Mouse (Mus musculus): Measurements from ENCODE around the gene Rnf144a.
"Not testable (repeated sequence)": the region's sequence is repeated elsewhere in the genome, so short reads cannot be mapped to it uniquely, and the experiment has no call there.

Gene Rnf144a

DNA sequence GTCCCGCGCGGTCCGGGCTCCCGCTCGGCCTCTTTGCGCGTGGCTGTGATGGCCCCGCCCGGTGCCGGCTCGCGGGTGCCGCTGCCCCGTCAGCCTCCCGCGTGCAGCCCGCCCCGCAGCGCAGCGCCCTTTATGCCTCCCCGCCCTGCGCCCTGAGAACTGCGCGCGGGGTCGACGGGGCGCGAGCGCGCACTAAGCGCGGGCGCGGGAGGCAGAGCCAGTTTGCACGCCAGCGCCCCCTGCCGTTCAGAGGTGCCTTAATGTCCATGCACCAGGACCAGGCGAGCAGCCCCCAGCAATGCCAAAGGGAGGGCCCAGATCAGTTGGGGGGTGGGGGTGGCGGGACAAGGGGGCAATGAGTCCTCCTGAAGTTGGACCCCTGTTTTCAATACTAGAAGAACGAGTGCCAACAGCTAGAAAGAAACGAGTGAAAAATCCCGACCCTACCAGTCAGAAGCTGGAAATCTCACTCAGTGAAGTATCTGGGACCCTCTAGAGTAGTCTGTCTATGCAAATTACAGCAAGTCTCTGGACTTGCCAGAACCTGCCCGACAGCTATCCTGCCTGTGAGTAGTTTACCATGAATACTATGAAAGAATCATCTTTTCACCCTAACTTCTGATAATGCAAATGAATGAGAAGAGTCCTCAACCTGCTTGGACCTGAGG is at the start of gene Rnf144a:
Gene Rnf144a (minus strand): TSS at position 151 of the 668 bp plus-strand sequence.
- peak; percentile 58 to 86 for DNase-seq (ENCODE audit: low spot score in 2 of 2)

DNA sequence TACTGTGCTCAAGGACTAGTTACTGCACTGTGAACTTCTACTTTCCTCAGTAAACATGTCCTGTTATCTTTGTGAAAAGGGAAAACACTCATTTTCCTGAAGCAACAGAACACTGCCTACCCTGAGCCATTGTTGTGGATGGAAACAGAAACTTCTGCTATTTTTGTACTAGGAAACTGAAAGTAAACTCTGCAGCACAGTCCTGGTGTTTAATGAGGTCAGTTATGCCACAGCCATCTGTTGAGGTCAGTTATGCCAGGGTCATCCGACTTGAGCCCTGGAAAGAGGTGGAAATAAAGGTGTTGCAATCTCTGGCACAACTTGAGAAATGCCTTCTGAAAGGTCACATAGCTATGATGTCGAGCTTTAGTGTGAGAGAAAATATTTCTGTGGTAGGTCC is 45.0 kb upstream of the Rnf144a start:
- DNase-seq (ENCODE audit: low spot score in 2 of 2) = no peak

DNA sequence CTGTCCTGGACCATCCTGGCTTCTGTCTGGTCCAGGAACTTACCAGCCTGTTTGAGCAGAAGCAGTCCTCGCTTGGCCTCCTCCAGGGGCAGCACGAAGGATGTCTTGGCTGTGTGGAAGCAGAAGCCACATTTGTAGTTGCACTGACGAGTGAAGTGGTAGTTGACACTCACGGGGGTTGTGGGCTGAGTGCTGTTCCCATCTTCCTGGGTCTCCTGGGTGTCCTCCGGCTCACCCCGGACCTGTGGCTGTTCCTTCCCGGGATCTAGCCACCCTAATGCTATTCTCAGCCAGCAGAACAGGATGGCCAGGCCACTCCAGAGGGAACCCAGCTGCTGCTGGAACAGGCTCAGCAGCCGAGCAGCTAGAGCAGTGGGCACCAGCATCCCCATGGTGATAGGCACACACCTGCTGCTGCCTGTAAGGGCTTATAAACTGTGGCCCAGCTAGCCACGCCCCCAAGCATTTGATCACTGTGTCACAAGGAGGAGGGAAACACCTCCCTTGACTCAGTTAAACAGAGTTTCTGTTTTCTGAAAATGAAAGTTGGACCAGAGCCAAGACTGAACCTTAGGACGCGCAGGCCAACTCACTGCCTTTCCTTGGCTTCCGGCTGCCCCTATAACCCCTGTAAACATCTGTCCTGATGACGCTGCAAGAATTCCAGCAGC is 41.1 kb upstream of the Rnf144a start, which contains the start of gene Rsad2:
Gene Rsad2 (minus strand): TSS at position 425 of the 671 bp plus-strand sequence.
- peak; percentile 26 to 33 for DNase-seq (ENCODE audit: low spot score in 2 of 2)

DNA sequence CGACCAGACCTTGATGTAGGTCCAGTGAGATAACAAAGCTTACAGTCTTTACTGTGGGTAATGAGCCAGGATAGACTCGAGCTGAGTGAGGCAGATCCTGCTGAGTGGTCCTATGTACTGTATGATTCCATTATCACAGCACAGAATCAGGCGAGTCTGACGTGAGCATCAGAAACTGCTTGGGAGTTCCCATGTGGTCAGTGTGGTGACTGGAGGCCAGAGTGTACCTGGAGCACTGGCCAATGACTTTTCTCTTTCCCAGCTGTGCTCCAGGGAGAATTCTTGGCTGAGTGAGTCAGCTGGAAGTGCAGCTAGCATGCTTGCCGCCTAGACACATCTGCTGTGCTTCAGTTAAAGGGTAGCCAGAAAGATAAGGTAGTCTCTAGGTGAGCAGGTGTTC is 39.6 kb upstream of the Rnf144a start:
- no peak for DNase-seq (ENCODE audit: low spot score in 2 of 2)

DNA sequence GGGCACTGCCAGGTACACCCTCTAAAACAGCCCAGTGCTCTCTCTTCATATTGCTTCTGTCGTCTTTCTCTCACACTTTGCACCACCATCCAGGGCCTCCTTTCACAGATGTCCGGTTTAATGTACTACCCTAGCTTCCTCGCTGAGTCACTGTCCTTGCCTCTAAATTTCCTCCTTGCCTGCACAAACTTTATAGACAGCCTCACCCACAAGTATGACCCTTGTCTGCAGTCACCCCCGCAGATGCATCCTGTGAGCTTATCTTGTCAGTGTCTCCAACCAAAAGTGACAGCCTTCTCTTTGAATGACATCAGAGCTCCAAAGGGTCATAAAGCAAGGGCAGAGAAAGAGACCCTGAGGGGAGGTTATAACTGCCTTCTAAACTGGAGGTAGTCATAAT is 37.9 kb upstream of the Rnf144a start:
- no peak for DNase-seq (ENCODE audit: low spot score in 2 of 2)

DNA sequence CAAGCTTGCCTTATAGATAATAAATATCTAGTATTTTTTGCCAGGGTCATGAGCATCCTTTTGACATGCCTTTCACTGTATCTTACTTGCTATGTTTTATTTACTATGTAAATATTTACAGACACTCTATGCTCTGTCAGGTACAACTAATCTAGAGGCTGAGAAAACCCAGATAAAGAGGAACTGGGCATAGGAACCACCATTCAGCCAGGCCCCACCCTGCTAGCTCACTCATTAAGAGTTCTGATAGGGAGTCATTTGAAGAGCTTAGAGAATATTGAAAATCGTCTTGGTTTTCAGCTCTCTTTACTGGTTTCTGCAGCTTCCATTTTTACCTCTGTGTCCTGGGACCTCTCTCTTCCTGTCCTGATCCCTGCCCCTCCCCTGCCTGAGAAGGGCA is 36.1 kb upstream of the Rnf144a start:
- no peak for DNase-seq (ENCODE audit: low spot score in 2 of 2)

DNA sequence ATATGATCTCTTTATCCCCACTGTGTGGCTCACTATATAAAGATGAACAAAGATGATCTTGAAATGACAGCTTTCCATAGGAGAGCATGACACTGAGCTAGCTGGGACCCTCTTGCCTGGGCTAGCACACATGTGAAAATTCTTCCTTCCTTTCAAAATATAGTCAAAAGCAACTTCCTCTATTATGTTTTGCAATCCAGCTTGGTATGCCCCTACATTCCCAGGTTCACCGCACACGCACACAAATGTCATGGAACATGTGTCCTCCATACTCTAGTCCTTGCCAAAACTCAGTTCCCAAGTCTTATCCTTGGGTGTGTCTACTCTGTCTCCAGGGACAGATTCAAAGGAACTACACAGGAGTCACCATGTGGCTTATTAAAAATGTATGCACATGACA is 34.4 kb upstream of the Rnf144a start:
- no peak for DNase-seq (ENCODE audit: low spot score in 2 of 2)

DNA sequence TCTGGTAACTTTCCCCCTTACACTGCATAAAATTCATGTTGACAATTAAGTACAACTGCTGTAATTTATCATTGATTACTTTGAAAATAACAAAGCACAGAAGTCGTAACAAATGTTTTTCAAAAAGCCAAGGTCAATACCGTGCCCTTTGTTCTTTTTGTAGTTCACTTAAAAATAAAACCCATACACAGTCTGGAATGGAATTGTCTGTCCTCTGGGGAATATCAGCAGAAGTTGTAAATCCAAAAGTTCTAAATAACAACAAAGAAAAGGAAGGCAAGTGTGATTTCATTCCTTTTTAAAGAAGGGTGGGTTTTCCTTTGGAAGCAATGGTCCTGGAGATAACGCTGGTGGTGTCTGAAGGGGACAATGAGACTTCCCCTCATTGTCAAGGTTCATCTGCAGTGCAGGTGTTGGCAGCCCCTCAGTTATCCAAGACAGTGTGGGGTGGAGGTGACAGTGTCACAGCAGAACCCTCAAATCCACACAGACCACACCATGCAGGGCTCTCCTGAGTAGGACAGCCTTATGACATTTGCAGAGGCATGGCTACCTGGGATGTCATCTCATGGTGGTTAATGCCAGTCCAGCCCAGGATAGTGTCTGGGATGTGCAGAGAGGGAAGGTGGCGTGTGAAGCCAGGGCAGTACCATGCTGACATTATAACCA is 31.5 kb upstream of the Rnf144a start:
- DNase-seq (ENCODE audit: low spot score in 2 of 2) = no peak

DNA sequence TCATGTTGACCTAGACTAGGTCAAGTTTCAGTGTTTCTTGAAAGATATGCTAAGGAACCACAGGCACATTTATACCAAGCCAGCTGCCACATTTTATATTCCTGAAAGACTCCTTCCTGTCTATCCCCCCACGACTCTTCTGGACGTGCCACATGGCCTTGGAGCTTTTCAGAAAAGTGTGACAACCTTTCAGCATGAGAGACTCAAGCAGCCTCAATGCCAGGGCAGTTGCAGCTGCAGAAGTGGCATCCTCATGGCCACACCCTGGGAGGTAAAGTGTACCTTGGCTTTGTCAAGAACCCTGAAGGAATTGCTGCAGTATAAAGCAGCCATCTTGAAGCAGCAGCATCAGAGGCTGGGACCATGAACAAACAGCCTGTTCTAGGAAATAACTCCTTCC is 29.5 kb upstream of the Rnf144a start:
- DNase-seq (ENCODE audit: low spot score in 2 of 2) = no peak

DNA sequence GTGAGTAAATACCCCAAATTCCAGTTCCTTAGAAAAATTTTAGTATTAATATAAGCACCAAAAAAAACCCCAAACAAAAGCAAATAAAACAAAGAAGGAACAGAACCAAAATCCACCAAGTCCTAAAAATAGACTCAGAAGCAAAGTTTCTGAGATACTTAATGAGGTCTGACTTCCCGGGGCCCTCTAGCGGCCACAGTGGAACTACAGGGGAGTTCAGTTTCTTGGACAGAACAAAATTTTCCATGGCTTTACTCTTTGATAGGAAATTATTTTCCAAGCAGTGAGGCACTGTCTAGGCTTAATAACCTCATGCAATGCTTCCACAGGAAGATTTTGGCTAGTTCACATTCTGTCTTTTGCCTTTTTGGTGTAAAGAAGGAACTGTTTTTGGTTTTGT is 29.0 kb upstream of the Rnf144a start:
- peak; percentile 36 to 50 for DNase-seq (ENCODE audit: low spot score in 2 of 2)

DNA sequence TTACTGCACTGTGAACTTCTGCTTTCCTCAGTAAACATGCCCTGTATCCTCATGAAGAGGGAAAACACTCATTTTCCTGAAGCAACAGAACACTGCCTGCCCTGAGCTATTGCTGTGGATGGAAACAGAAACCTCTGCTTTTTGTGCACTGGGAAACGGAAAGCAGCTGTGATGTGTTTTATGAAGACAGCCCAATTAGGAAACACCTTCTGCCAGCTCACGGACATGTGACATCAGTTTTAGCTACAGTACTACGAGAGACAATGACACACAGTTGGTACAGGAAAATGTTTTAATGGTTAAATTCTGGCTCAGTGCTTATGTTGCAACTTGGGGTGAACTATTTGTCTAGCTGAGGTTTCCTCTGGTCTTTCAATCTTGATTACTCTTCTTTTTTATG is 24.3 kb upstream of the Rnf144a start:
- no peak for DNase-seq (ENCODE audit: low spot score in 2 of 2)

DNA sequence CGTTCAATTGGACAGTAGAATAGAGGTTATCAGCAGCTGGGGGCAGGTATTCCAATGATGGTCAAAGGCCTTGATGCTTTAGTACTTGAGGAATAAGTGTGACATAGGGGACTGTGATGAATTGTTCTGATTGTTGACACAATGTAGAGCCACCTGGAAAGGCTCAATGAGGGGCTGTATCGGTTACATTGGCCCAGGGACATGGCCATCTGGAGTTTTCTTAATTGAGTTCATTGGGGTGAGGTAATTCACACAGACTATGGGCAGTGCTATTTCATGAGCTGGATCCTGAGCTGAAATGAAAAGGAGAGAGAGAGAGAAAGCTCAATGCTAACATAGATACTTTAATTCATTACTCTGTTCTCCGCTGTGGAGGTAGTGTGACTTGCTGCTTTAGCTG is 22.9 kb upstream of the Rnf144a start:
- no peak for DNase-seq (ENCODE audit: low spot score in 2 of 2)

DNA sequence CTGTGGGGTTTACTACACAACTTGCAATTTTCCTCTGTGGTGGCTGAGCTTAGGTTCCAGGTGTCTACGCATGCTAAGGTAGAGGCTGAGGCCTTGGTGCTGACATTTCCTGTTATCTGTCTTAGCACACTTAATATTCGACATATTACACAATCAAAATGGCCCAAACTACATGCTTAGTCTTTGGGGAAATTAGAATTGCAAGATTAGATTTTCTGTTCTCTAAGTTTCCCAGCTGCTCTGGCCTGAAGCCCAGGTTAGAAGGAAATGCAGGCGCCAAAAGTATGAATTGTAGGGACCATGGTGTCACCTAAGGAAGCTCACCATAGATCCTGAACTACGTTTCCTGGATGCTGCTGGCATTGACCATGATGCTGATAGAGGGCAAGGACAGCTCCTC is 21.3 kb upstream of the Rnf144a start:
- DNase-seq (ENCODE audit: low spot score in 2 of 2) = no peak

DNA sequence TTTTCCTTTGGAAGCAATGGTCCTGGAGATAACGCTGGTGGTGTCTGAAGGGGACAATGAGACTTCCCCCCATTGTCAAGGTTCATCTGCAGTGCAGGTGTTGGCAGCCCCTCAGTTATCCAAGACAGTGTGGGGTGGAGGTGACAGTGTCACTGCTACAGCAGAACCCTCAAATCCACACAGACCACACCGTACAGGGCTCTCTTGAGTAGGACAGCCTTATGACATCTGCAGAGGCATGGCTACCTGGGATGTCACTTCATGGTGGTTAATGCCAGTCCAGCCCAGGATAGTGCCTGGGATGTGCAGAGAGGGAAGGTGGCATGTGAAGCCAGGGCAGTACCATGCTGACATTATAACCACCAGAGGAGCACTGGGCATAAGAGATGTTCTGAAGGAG is 13.7 kb upstream of the Rnf144a start:
- DNase-seq (ENCODE audit: low spot score in 2 of 2) = not testable (repeated sequence)

DNA sequence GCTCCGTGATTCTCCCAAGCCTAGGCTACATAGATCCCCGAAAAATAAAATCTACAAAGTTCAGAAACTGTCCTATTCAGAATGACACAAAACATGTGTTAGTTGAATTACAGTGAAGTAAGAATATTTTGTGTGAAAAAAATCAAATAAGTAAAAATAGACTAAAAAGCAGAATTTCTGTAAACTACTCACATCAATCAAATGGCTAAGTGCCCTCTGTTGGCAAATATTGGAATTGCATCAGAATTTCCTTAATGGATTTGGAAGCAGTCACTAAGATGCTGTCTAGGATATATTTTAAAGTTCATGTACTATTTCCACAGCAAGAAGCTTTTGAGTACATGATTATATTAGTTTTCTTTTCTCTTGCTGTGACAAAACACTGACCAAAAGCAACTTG is 9.8 kb upstream of the Rnf144a start:
- no peak for DNase-seq (ENCODE audit: low spot score in 2 of 2)

DNA sequence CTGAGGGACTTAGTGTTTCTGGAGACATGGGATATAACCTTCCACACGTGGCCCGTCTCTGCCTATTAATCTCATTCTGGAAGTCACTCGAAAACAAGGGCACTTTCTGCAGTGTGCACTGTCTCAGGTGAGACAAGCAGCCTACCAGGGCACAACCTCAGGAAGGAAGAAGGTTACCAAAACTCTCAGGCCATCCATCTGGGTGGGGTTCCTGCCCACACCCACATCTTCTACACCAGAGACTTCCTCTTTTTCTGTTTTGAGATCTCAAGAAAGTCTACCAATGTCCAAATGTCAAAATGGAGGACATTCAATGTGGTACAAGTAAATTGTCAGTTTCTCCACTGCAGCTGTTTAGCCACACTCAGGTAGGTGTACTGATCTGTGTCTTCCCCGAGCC is 3.3 kb upstream of the Rnf144a start:
- no peak for DNase-seq (ENCODE audit: low spot score in 2 of 2)

DNA sequence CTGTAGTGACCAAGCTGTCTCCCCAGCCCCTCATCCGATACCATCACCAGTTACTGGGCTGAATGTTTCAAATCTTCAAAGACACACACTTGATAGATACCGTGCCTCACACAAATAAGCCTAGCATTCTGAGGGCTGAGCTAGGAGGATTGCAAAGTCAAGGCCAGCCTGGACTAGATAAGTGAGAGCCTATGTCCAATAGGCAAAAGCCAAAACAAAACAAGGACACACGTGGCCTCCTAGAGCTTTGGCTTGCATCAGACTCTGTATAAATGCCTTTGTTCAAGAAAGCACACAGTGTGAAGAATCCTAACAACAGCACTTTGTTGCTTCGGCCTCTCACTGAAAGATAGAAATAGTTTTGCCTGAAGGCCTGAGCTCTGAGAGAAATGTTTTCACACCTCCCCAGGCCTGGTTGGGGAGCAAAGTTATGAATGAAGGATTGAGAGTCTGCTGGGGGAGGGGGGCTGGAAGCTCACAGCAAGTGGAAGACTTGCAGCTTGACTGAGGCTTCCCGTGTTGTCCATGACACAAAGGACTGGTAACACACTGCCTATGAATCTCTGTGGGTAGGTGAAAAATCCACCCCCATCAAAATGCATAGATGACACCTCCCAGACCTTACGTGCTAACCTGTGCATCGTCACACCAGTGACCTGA is 1.7 kb upstream of the Rnf144a start:
- DNase-seq (ENCODE audit: low spot score in 2 of 2) = no peak

DNA sequence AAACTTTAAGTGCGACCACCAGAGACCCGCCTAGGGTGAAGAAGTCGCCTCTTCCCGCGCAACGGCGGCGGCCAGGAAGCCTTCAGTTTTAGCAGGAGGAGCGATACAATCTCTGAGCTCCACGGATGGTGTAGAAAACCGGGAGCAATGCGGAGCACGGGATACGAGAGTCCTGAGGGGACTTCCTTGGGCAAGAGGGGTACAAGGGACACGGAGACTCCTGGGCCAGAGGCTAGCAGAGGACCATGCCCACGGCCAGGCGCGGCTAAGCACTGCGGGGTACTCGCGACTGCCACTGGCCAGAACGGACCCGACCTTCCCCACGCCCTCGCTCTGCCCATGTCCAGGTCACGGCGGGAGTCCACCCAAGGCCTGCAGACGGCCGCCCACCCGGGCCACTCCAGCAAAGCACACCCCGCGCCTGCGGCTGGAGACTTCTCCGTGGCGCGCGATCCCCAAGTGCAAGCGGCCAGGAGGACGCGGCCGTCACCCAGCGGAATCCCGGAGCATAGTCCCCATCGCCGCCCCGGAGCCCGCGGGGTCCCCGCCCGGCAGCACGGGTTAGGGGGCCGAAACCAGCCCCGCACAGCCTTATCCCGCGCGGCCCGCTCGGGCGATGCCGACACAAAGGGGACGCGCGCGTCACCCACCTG is 477 bp downstream of the Rnf144a start:
- peak in 1 of 2 experiments; percentile 58 for DNase-seq (ENCODE audit: low spot score in 2 of 2)

DNA sequence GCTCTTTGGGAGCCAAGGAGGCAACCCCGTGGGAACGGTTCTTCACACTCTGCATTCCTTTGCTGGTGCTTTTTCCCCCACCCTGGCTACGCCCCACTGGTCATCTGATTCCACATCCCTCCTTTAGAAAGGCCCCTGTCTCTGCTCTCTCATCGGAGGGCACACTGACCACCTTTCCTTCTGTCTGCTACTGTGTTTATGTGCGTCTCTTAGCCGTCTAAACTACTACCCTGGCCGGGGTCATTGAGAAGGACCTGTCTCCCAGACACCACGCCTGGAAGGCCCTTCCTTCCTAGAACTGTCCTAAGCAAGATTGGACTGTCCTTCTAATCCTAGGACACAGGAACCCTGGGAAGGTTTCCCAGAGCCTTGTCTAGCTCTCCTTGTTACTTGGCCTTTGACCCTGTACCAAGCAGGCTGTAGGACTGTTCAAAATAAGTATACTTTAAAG is 1.1 kb downstream of the Rnf144a start:
- no peak for DNase-seq (ENCODE audit: low spot score in 2 of 2)

DNA sequence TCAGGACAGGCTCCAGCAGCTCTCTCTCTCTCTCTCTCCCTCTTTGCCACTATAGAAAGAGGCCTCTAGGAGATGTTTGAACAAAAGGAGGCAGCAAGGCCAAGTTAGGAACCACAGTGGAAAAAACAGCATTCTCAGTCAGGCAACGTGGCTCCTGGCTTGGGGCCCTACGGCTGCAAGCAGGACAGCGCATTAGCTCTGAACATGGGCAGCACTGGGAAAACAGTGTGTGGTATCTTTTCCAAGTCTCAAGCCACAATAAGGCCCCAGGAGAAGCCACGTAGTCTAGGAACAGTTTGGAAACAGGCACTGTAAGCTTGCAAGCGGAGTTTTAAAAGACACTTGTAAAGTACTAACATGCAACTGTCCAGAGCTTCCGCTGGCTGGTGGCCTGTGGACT is 2.3 kb downstream of the Rnf144a start:
- no peak for DNase-seq (ENCODE audit: low spot score in 2 of 2)

DNA sequence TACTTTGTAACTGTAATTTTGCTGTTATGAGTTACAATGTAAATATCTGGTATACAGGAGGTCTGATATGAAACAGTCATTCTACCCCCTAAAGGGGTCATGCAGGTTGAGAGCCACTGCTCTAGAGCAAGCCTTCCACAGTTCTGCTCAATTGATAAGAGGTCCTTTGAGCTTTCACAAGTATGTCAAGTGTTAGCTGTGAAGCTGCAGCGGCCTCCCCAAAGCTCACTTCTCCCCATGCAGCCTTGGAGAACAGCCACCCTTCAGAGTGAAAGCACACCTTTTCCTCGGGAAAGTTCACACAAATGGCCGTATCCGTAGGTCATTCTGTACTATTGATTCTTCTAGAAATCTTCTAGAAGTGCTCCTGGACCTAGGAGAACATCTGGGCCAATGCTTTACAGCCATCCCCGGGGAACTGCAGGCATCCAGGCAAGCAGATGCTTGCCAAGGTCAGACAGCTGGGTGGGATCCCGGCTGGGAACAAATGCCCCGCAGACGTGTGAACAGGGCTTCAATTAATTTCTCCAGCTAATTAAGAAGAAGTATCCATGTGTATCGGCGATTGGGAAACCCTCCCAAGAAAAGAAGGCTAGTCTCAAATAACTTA is 3.1 kb downstream of the Rnf144a start:
- no peak for DNase-seq (ENCODE audit: low spot score in 2 of 2)
